Mouse (Mus musculus) cerebellum, adult 11-12 months (tissue): ENCODE measurements around the gene Arl10.

Experiments used
- DNase-seq: peaks from one replicate; pipeline ENCODE4 v3.0.0; 2022

The Arl10 gene

GRCm38 (mm10) chr13:54582860-54583259 lies 8.0 kb downstream of the Arl10 start:
- no peak for DNase-seq

GRCm38 (mm10) chr13:54585831-54586230 lies 11.0 kb downstream of the Arl10 start:
- no peak for DNase-seq

- DNase-seq: no peak
Observed at GRCm38 (mm10) chr13:54589414-54589995, 14.7 kb downstream of the Arl10 start.

GRCm38 (mm10) chr13:54589996-54590951 lies 15.5 kb downstream of the Arl10 start, which contains the start of the genes Nop16 and Higd2a:
Gene Nop16, minus strand, starts transcription at chr13:54590090.
Gene Higd2a, plus strand, starts transcription at chr13:54590207.
- DNase-seq: peak; percentile 98

- DNase-seq: no peak
Observed at GRCm38 (mm10) chr13:54591776-54592356, 17.1 kb downstream of the Arl10 start.

- DNase-seq: no peak
Observed at GRCm38 (mm10) chr13:54593617-54594016, 18.8 kb downstream of the Arl10 start.

- no peak for DNase-seq
Observed at GRCm38 (mm10) chr13:54596107-54596690, 21.4 kb downstream of the Arl10 start.

GRCm38 (mm10) chr13:54596870-54597269 lies 22.1 kb downstream of the Arl10 start:
- no peak for DNase-seq

- peak; percentile 64 for DNase-seq
Observed at GRCm38 (mm10) chr13:54598622-54599143, 23.9 kb downstream of the Arl10 start.

- no peak for DNase-seq
Observed at GRCm38 (mm10) chr13:54602639-54603111, 27.9 kb downstream of the Arl10 start.

- peak; percentile 22 for DNase-seq
Observed at GRCm38 (mm10) chr13:54603501-54603900, 28.7 kb downstream of the Arl10 start.

- peak; percentile 6 for DNase-seq
Observed at GRCm38 (mm10) chr13:54604221-54604620, 29.4 kb downstream of the Arl10 start.

GRCm38 (mm10) chr13:54605426-54605825 lies 30.6 kb downstream of the Arl10 start:
- no peak for DNase-seq

- peak; percentile 24 for DNase-seq
Observed at GRCm38 (mm10) chr13:54607204-54607603, 32.4 kb downstream of the Arl10 start.

GRCm38 (mm10) chr13:54608002-54608401 lies 33.2 kb downstream of the Arl10 start:
- DNase-seq: peak; percentile 14

- peak; percentile 74 for DNase-seq
Observed at GRCm38 (mm10) chr13:54608666-54609065, 33.9 kb downstream of the Arl10 start.

- peak; percentile 32 for DNase-seq
Observed at GRCm38 (mm10) chr13:54609301-54609700, 34.5 kb downstream of the Arl10 start.

GRCm38 (mm10) chr13:54610613-54610971 lies 35.8 kb downstream of the Arl10 start:
- no peak for DNase-seq

GRCm38 (mm10) chr13:54610972-54611754 lies 36.3 kb downstream of the Arl10 start, which contains the start of gene Cltb:
Gene Cltb, minus strand, starts transcription at chr13:54611344.
- DNase-seq: peak; percentile 92

GRCm38 (mm10) chr13:54613141-54613540 lies 38.3 kb downstream of the Arl10 start:
- DNase-seq: peak; percentile 36

GRCm38 (mm10) chr13:54616307-54616706 lies 41.5 kb downstream of the Arl10 start:
- peak; percentile 10 for DNase-seq

- DNase-seq: no peak
Observed at GRCm38 (mm10) chr13:54616998-54617397, 42.2 kb downstream of the Arl10 start.
